Mouse (Mus musculus) B cell, adult 2 months (primary cell): ENCODE data around the gene Gm17604.

Experiments
- DNase-seq, 2 experiments: peaks; one replicate each; pipeline ENCODE4 v3.0.0; 2022

Gm17604 gene

GRCm38 (mm10) chrX:165004779-165005324 lies at the start of gene Gm17604:
Gene Gm17604 (minus strand): TSS chrX:165004829.
- no peak for DNase-seq

- DNase-seq, result no peak
Measured at GRCm38 (mm10) chrX:165049929-165050328, 45.3 kb upstream of the Gm17604 start.

GRCm38 (mm10) chrX:165003141-165003540 lies 1.5 kb downstream of the Gm17604 start:
- DNase-seq, result no peak

- DNase-seq, result peak; percentile 75 to 79
Measured at GRCm38 (mm10) chrX:164980193-164980775, 24.3 kb downstream of the Gm17604 start, which contains the start of the genes Mospd2 and Fancb. Gene Mospd2 (minus strand): TSS chrX:164980375. Gene Fancb (plus strand): TSS chrX:164980592.

- no peak for DNase-seq
Measured at GRCm38 (mm10) chrX:164978866-164979265, 25.8 kb downstream of the Gm17604 start.

- no peak for DNase-seq
Measured at GRCm38 (mm10) chrX:164971206-164971605, 33.4 kb downstream of the Gm17604 start.

GRCm38 (mm10) chrX:164965750-164966448 lies 38.7 kb downstream of the Gm17604 start:
- DNase-seq, result no peak
